In the genomic region with DNA sequence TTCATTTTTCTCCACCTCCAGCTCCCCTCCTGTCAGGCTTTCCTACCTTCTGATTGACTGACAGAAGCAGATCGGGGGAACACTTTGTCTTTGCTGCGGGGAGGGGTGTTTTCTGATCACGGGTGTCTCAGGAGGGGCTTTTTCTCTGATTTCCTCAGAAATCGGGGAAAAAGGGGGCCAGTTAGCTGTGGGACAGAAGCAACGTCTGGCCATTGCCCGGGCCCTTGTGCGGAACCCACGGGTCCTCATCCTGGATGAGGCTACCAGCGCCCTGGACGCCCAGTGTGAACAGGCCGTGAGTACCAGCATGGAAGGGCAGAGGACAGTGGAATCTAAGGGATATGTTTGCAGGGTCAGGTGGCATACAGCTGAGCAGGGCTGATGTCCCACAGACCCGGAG, we compare ENCODE assay signal across 25 mouse cellular contexts. TPM values are rescaled to one million over a fixed set of nuclear protein-coding genes. Genes with fewer than 3 reads are reported as not detected.
DNase-seq lines count a peak whose midpoint lies in the region; ATAC-seq lines count a peak whose summit lies in the region.
"Had no signal": no experiment of that assay in that cellular context is flagged by ENCODE, and none has a peak within 500 bp of the region (broad histone marks: within the 10 kb centered on the region; RNA-seq: fewer than 3 reads in every experiment).

No protein-coding gene starts in this region.

- no peaks in the 10 kb centered on the region for H3K4me1 ChIP-seq in kidney, embryonic 16.5 days (ENCODE audit: insufficient read depth, low read length)
- H3K4me1 ChIP-seq: embryonic facial prominence, embryonic 12.5 days; embryonic facial prominence, embryonic 15.5 days had no signal

- H3K4me2 ChIP-seq in kidney, embryonic 16.5 days (replicated peaks; ENCODE audit: low read depth, low read length) = no peak overlapping the region
- H3K4me2 ChIP-seq: embryonic facial prominence, embryonic 15.5 days; heart, embryonic 11.5 days; hindbrain, embryonic 12.5 days had no signal

- no peaks in the 10 kb centered on the region for H3K36me3 ChIP-seq in kidney, embryonic 16.5 days (ENCODE audit: insufficient read depth, low read length)
- H3K36me3 ChIP-seq: embryonic facial prominence, embryonic 12.5 days; embryonic facial prominence, embryonic 15.5 days; hindbrain, embryonic 12.5 days; hindbrain, embryonic 15.5 days had no signal

- no peak overlapping the region for H3K4me3 ChIP-seq in kidney, embryonic 16.5 days (ENCODE audit: low read length)
- H3K4me3 ChIP-seq: embryonic facial prominence, embryonic 12.5 days; heart, adult 2 months; hindbrain, embryonic 12.5 days had no signal

- peaks cover 4% of the 10 kb centered on the region; the same call in 1 of the 2 replicates for H3K9me3 ChIP-seq in kidney, embryonic 16.5 days (ENCODE audit: low read length)
- H3K9me3 ChIP-seq: embryonic facial prominence, embryonic 15.5 days; hindbrain, embryonic 12.5 days; hindbrain, embryonic 15.5 days had no signal

- 84% methylated on average over 12 of the region's 12 CpGs for WGBS in kidney, embryonic 16.5 days

- H3K27ac ChIP-seq in kidney, embryonic 16.5 days (ENCODE audit: low read length) = no peak overlapping the region
- H3K27ac ChIP-seq: embryonic facial prominence, embryonic 12.5 days; embryonic facial prominence, embryonic 15.5 days; heart, adult 2 months; hindbrain, embryonic 12.5 days; hindbrain, embryonic 15.5 days had no signal

- no peak for ATAC-seq in kidney, embryonic 16.5 days (ENCODE audit: low FRiP score, low TSS enrichment)
- ATAC-seq: activated CD4-positive, CD25-positive, alpha-beta regulatory T cell, adult 4 months; CD4-positive, CD25-positive, alpha-beta regulatory T cell, adult 4 months; forebrain, embryonic 14.5 days; forebrain, postnatal 0 days had no signal

- peaks cover 46% of the 10 kb centered on the region for H3K27me3 ChIP-seq in kidney, embryonic 16.5 days (ENCODE audit: insufficient read depth, low read length)

- H3K9ac ChIP-seq in kidney, embryonic 16.5 days (replicated peaks; ENCODE audit: low read length) = no peak overlapping the region
- H3K9ac ChIP-seq: embryonic facial prominence, embryonic 12.5 days; embryonic facial prominence, embryonic 15.5 days; forebrain, postnatal 0 days; hindbrain, embryonic 12.5 days; hindbrain, embryonic 15.5 days had no signal

- peak; percentile 3 for DNase-seq in kidney, postnatal 10 days
- peak; percentile 2 for DNase-seq in thymus, postnatal 10 days (ENCODE audit: low spot score in 2 of 2)
- no peak for DNase-seq in thymus, postnatal 0 days (ENCODE audit: low spot score)
- DNase-seq in thymus, postnatal 25 days = peak; percentile 0
- DNase-seq in ovary, postnatal 14 days (ENCODE audit: low spot score) = no peak
- DNase-seq: adrenal gland, adult 8-10 months; cerebellum, adult 11 months; cerebellum, adult 2 months; cerebellum, adult 9-11 months; cerebellum, postnatal 25 days; forebrain, postnatal 0 days; gastrocnemius, postnatal 25 days had no signal

RNA-seq across cellular contexts. Expression of a gene that starts 11.8 kb away (rescaled TPM):
- polyA plus RNA-seq in kidney, embryonic 16.5 days (2015; fragmentation: Nextera tagmentation; extraction: Ambion mirVana) = 5.2 and 5.8 TPM in 2 replicates
- polyA plus RNA-seq in thymus, postnatal 0 days (2015; fragmentation: Nextera tagmentation; extraction: Ambion mirVana) = 140 and 153 TPM in 2 replicates

RNA-seq across cellular contexts. Expression of a gene that starts 17.7 kb away (rescaled TPM):
- polyA plus RNA-seq in kidney, embryonic 16.5 days (2015; fragmentation: Nextera tagmentation; extraction: Ambion mirVana) = 6.4 and 7.2 TPM in 2 replicates
- 875 and 899 TPM in 2 replicates for polyA plus RNA-seq in thymus, postnatal 0 days (2015; fragmentation: Nextera tagmentation; extraction: Ambion mirVana)

RNA-seq across cellular contexts. Expression of a gene that starts 23.5 kb away (rescaled TPM):
- polyA plus RNA-seq in kidney, embryonic 16.5 days (2015; fragmentation: Nextera tagmentation; extraction: Ambion mirVana) = 0.14 and 0.27 TPM in 2 replicates
- polyA plus RNA-seq in thymus, postnatal 0 days (2015; fragmentation: Nextera tagmentation; extraction: Ambion mirVana) = 2.6 and 2.8 TPM in 2 replicates
- polyA plus RNA-seq: C2C12; embryonic facial prominence, embryonic 12.5 days; forebrain, embryonic 11.5 days; heart, embryonic 11.5 days; heart, embryonic 14.5 days; hindbrain, embryonic 12.5 days had no signal

RNA-seq across cellular contexts. Expression of a gene that starts 27.6 kb away (rescaled TPM):
- polyA plus RNA-seq in kidney, embryonic 16.5 days (2015; fragmentation: Nextera tagmentation; extraction: Ambion mirVana) = 2.0 and 2.4 TPM in 2 replicates
- polyA plus RNA-seq in thymus, postnatal 0 days (2015; fragmentation: Nextera tagmentation; extraction: Ambion mirVana) = 251 and 261 TPM in 2 replicates

RNA-seq across cellular contexts. Expression of a gene that starts 27.8 kb away (rescaled TPM):
- polyA plus RNA-seq in kidney, embryonic 16.5 days (2015; fragmentation: Nextera tagmentation; extraction: Ambion mirVana) = 4.7 and 5.5 TPM in 2 replicates
- polyA plus RNA-seq in thymus, postnatal 0 days (2015; fragmentation: Nextera tagmentation; extraction: Ambion mirVana) = 81.6 and 87.3 TPM in 2 replicates

Comparison
In these comparisons a context has a peak if more than half of its experiments do, and no peak if none do; other contexts are left out.
1. DNase-seq: peak in kidney, postnatal 10 days (single experiment), thymus, postnatal 10 days (2 of 2) and thymus, postnatal 25 days (single experiment); none in thymus, postnatal 0 days (single experiment) and ovary, postnatal 14 days (single experiment).
2. RNA of a gene that starts 11.8 kb away (polyA plus RNA-seq): 140 to 153 TPM in thymus, postnatal 0 days; 5.2 to 5.8 TPM in kidney, embryonic 16.5 days; every median in the first group is over 10 times any median in the second.
3. RNA of a gene that starts 17.7 kb away (polyA plus RNA-seq): 875 to 899 TPM in thymus, postnatal 0 days; 6.4 to 7.2 TPM in kidney, embryonic 16.5 days; every median in the first group is over 100 times any median in the second.